Mouse (Mus musculus): ENCODE measurements around the gene Lat2. TPM values are rescaled to one million over a fixed set of nuclear protein-coding genes. Genes with fewer than 3 reads are reported as not detected.
A peak's percentile ranks its signal among the peaks of the same experiment; 100 is the strongest.

The Lat2 gene
- polyA plus RNA-seq, 1 experiment from 2014 or later, result 6.4 TPM

GRCm38 (mm10) chr5:134581146-134581545, 33.7 kb downstream of the Lat2 start, which contains the start of gene Rfc2:
Rfc2 (plus strand) TSS chr5:134581366.
- ATAC-seq (ENCODE audit: low FRiP score, low read depth), result no peak
- Histone ChIP-seq H3K27me3 (replicated peaks) (no peaks in the 10 kb centered on the region), H3K9me3 (no peaks in the 10 kb centered on the region), H3K36me3 (peaks cover 4% of the 10 kb centered on the region; the same call in 1 of the 2 replicates), H3K4me2 (replicated peaks) (no peak within 1 kb of the TSS), H3K4me1 (peaks cover 9% of the 10 kb centered on the region), H3K27ac (no peak within 1 kb of the TSS), H3K9ac (no peak within 1 kb of the TSS), H3K4me3 (no peak within 1 kb of the TSS)
- 86% methylated on average over 5 of the region's 5 CpGs for WGBS

GRCm38 (mm10) chr5:134579135-134579534, 35.7 kb downstream of the Lat2 start:
- Histone ChIP-seq H3K4me1 (peaks cover 9% of the 10 kb centered on the region), H3K9me3 (no peaks in the 10 kb centered on the region), H3K27ac (no peak overlapping the region), H3K4me2 (replicated peaks) (no peak overlapping the region), H3K9ac (no peak overlapping the region), H3K4me3 (no peak overlapping the region), H3K27me3 (replicated peaks) (no peaks in the 10 kb centered on the region), H3K36me3 (no peaks in the 10 kb centered on the region)
- no peak for ATAC-seq (ENCODE audit: low FRiP score, low read depth)
- WGBS, result 60% methylated on average over 3 of the region's 3 CpGs

DNA sequence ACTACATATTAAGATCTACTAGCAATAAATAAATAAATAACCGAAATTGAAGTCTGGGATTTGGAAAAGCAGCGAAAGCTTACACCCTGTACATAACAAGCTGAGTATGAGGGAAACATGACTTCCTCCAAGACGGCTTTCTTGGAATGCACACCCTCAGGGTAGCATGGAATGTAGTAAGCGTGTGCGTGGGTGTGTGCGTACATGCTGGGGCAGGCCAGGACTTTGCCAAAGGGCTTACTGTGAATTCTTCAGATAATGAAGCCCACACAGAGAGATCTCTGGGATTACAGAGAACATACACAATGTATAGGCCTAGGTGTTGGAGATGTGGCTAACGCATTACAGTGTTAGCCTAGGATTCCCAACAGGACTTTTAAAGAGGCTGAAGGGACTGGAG, 37.3 kb downstream of the Lat2 start:
- Histone ChIP-seq H3K27me3 (replicated peaks) (no peaks in the 10 kb centered on the region), H3K36me3 (no peaks in the 10 kb centered on the region), H3K4me3 (no peak overlapping the region), H3K27ac (no peak overlapping the region), H3K9ac (no peak overlapping the region), H3K4me1 (peaks cover 4% of the 10 kb centered on the region), H3K4me2 (replicated peaks) (no peak overlapping the region), H3K9me3 (no peaks in the 10 kb centered on the region)
- no peak for ATAC-seq (ENCODE audit: low FRiP score, low read depth)
- 90% methylated on average over 7 of the region's 7 CpGs for WGBS

- Histone ChIP-seq H3K4me3 (no peak overlapping the region), H3K36me3 (no peaks in the 10 kb centered on the region), H3K4me2 (replicated peaks) (no peak overlapping the region), H3K4me1 (peaks cover 11% of the 10 kb centered on the region), H3K9me3 (no peaks in the 10 kb centered on the region), H3K27ac (no peak overlapping the region), H3K9ac (no peak overlapping the region), H3K27me3 (replicated peaks) (no peaks in the 10 kb centered on the region)
- no peak for ATAC-seq (ENCODE audit: low FRiP score, low read depth)
- 82% methylated on average over 14 of the region's 14 CpGs for WGBS
These were observed 38.2 kb downstream of the Lat2 start for GRCm38 (mm10) chr5:134576517-134577220.

GRCm38 (mm10) chr5:134575833-134576232, 39.0 kb downstream of the Lat2 start:
- ATAC-seq (ENCODE audit: low FRiP score, low read depth), result no peak
- no peaks in the 10 kb centered on the region for H3K36me3 ChIP-seq
- H3K27ac ChIP-seq, result no peak overlapping the region
- WGBS, result 95% methylated on average over 5 of the region's 5 CpGs
- H3K9me3 ChIP-seq, result 0 out of 2 replicates have a peak, but pooled peaks cover 3% of the 10 kb centered on the region
- no peak overlapping the region for H3K4me2 ChIP-seq (replicated peaks)
- H3K9ac ChIP-seq, result no peak overlapping the region
- H3K4me1 ChIP-seq, result peaks cover 11% of the 10 kb centered on the region
- no peak overlapping the region for H3K4me3 ChIP-seq
- H3K27me3 ChIP-seq (replicated peaks), result no peaks in the 10 kb centered on the region

- H3K27ac ChIP-seq, result no peak overlapping the region
- no peak for ATAC-seq (ENCODE audit: low FRiP score, low read depth)
These were observed 42.2 kb downstream of the Lat2 start for GRCm38 (mm10) chr5:134572508-134573214.

GRCm38 (mm10) chr5:134571730-134572507, 42.9 kb downstream of the Lat2 start:
- H3K27ac ChIP-seq, result no peak overlapping the region
- peaks cover 11% of the 10 kb centered on the region for H3K4me1 ChIP-seq
- peak overlapping the region; percentile 44 for H3K4me3 ChIP-seq
- H3K9ac ChIP-seq, result peak overlapping the region; percentile 64
- 3% methylated on average over 23 of the region's 23 CpGs for WGBS
- no peaks in the 10 kb centered on the region for H3K36me3 ChIP-seq
- no peaks in the 10 kb centered on the region for H3K27me3 ChIP-seq (replicated peaks)
- H3K9me3 ChIP-seq, result 0 out of 2 replicates have a peak, but pooled peaks cover 5% of the 10 kb centered on the region
- 0 out of 2 replicates have a peak, but pooled peaks have one; percentile 37 for ATAC-seq (ENCODE audit: low FRiP score, low read depth)
- peak overlapping the region; percentile 73 for H3K4me2 ChIP-seq (replicated peaks)

More at GRCm38 (mm10) chr5:134572508-134573214, 42.2 kb downstream of the Lat2 start:
- Histone ChIP-seq H3K36me3 (no peaks in the 10 kb centered on the region), H3K4me1 (peaks cover 11% of the 10 kb centered on the region), H3K9ac (no peak overlapping the region), H3K4me2 (replicated peaks) (peak overlapping the region; percentile 73), H3K9me3 (0 out of 2 replicates have a peak, but pooled peaks cover 5% of the 10 kb centered on the region), H3K4me3 (peak overlapping the region; percentile 44; the same call in 1 of the 2 replicates), H3K27me3 (replicated peaks) (no peaks in the 10 kb centered on the region)
- 43% methylated on average over 10 of the region's 10 CpGs for WGBS

DNA sequence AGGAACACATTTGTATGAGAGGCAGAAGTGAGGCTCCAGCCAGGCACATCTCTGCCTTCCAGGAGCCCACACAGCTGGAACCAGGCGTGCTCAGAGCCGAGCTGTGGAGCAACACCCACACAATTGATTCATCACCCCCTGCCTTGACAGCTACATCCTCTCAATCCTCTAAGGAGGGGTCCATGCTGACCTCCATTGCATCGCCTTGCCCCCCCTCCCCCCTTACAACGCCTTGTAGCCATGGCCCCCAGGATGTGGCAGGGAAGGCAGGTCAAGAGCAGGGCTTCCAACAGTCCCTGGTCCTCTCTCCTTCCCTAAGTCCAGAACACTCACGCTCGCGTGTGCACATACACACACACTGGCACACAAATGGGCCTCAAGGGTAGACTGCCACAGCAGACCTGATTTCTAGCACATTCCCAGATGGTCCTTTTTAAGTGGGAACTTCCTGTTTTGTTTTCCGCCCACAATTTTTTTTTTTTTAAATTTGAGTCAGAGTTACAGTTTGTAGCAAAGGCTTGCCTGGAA, 45.8 kb downstream of the Lat2 start:
- Histone ChIP-seq H3K27ac (no peak overlapping the region), H3K4me2 (replicated peaks) (no peak overlapping the region), H3K27me3 (replicated peaks) (no peaks in the 10 kb centered on the region), H3K9ac (no peak overlapping the region), H3K4me1 (peaks cover 11% of the 10 kb centered on the region), H3K4me3 (no peak overlapping the region), H3K9me3 (0 out of 2 replicates have a peak, but pooled peaks cover 5% of the 10 kb centered on the region), H3K36me3 (no peaks in the 10 kb centered on the region)
- 69% methylated on average over 8 of the region's 8 CpGs for WGBS
- ATAC-seq (ENCODE audit: low FRiP score, low read depth), result no peak

DNA sequence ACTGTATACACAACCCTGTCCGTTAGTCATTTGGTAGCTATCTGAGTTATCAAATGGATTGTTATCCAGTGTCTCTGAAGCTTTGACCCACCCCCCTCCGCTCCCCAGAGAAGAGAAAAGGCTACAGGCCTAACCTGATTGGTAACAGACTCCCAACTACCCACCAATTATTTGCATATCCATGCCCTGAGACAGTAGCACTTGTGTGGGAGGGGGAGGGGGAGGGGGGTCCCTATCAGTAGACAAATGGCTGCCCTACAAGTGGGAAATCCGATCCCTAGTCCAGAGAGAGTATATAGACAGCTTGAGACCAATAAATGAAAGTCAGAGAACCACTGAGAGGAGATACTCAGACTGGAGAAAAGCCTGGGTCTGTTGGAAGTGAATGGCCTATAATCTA, 46.8 kb downstream of the Lat2 start:
- Histone ChIP-seq H3K27me3 (replicated peaks) (no peaks in the 10 kb centered on the region), H3K9ac (no peak overlapping the region), H3K4me1 (peaks cover 11% of the 10 kb centered on the region), H3K4me2 (replicated peaks) (no peak overlapping the region), H3K27ac (no peak overlapping the region), H3K9me3 (0 out of 2 replicates have a peak, but pooled peaks cover 5% of the 10 kb centered on the region), H3K4me3 (no peak overlapping the region), H3K36me3 (no peaks in the 10 kb centered on the region)
- no peak for ATAC-seq (ENCODE audit: low FRiP score, low read depth)
- 73% methylated on average over 3 of the region's 3 CpGs for WGBS

- WGBS, result 89% methylated on average over 4 of the region's 4 CpGs
- Histone ChIP-seq H3K9ac (no peak overlapping the region), H3K27me3 (replicated peaks) (no peaks in the 10 kb centered on the region), H3K4me2 (replicated peaks) (no peak overlapping the region), H3K9me3 (0 out of 2 replicates have a peak, but pooled peaks cover 5% of the 10 kb centered on the region), H3K4me3 (no peak overlapping the region), H3K4me1 (peaks cover 6% of the 10 kb centered on the region), H3K36me3 (no peaks in the 10 kb centered on the region), H3K27ac (no peak overlapping the region)
- no peak for ATAC-seq (ENCODE audit: low FRiP score, low read depth)
These were observed 47.4 kb downstream of the Lat2 start for GRCm38 (mm10) chr5:134567445-134567844.

DNA sequence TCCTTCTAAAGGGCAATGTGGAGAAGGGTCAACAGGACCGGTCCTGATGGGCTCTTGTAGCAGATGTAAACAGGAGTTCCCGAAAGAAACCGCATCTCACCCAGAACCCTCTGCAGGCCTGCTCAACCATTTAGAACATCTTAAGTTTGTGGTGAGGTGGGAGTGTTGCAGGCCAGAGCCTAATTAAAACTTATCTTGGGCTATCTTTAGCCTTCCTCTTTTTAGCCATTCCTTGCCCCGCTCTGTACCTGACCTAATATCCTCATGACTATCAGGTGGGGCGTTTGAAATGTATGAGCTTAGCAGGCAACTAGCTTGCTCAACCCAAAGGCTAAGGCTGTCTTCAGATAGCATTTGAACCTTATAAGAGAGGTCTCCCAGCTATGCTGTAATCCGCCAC, 49.1 kb downstream of the Lat2 start:
- Histone ChIP-seq H3K27me3 (replicated peaks) (no peaks in the 10 kb centered on the region), H3K27ac (no peak overlapping the region), H3K4me2 (replicated peaks) (no peak overlapping the region), H3K9me3 (no peaks in the 10 kb centered on the region), H3K4me3 (no peak overlapping the region), H3K4me1 (no peaks in the 10 kb centered on the region), H3K36me3 (no peaks in the 10 kb centered on the region), H3K9ac (no peak overlapping the region)
- WGBS, result 92% methylated on average over 6 of the region's 6 CpGs
- no peak for ATAC-seq (ENCODE audit: low FRiP score, low read depth)

DNA sequence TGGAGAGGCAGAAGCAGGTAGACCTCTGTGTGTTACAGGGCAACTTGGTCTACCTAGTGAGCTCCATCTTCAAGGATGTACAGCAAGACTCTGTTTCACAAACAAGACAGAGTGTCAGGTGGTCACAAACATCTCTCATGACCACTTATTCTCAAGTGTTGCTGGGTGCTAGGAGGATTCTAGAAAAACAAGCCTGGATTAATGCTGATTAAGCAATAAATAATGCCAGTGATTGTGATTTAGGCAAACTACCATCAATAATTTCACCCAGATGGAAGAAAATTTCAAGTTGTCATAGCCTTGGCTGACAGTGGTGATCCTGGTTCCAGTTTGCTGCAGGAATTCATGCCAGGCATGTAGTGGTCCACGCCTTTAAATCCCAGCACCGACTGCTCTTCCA, 50.6 kb downstream of the Lat2 start:
- Histone ChIP-seq H3K36me3 (no peaks in the 10 kb centered on the region), H3K27ac (no peak overlapping the region), H3K4me1 (no peaks in the 10 kb centered on the region), H3K9ac (no peak overlapping the region), H3K4me2 (replicated peaks) (no peak overlapping the region), H3K27me3 (replicated peaks) (no peaks in the 10 kb centered on the region), H3K4me3 (no peak overlapping the region), H3K9me3 (no peaks in the 10 kb centered on the region)
- ATAC-seq (ENCODE audit: low FRiP score, low read depth), result no peak
- WGBS, result 90% methylated on average over 2 of the region's 2 CpGs

Measured in neural tube, embryonic 12.5 days (tissue).